Mouse (Mus musculus) heart, adult 11 months (tissue): ENCODE results near the gene Kansl1.
"Not testable (repeated sequence)": the region's sequence is repeated elsewhere in the genome, so short reads cannot be mapped to it uniquely, and the experiment has no call there.

ENCODE experiments used
- DNase-seq: peaks from one replicate; pipeline ENCODE4 v3.0.0; 2022

Kansl1 gene

DNA sequence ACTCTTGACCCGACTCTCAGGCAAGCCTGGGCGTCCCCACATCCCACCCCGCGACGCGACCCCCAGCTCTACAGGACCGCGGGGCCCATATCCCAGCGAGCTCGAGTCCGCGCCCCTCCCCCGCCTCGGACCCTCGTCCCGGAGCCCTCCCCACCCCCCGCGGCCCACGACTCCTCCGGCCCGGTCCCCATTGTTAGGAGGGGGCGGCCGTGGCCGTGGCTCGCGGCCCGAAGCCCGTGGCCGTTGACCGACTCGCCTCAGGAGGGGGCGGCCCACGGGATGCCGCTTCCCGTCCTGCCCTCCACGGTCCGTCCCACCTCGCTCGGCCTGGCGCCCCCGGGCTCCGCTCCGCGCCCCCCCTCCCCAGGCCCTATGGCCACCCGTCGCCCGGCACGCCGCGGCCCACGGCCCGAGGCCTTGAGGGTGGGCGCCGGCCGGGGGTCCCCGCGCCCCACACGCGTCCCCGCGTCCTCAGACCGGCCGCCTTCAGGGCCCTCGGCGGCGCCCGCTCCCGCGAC lies at the start of gene Kansl1:
Gene Kansl1, minus strand, starts transcription at position 111 of the 518 bp plus-strand sequence.
- DNase-seq = no peak

- DNase-seq = no peak
These were observed 43.8 kb upstream of the Kansl1 start for GRCm38 (mm10) chr11:104512436-104512835.

DNA sequence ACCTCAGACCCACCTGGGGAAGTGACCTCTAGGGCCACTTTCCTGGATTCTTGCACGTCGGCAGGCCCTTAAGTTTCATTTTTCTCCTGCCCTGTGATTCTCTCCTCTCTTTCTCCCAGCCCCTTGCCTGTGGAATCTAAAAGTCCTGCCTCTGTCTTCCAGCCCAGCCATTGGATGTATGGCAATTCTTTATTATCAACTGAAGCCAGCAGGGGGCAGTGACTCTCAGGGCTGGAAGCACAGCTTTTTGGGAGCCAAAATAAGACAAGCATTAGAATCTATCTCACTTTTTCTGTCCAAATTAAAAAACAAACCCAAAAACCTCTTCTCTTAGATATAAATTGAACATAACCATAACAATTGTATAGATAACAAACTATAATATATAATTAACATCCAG lies 41.9 kb upstream of the Kansl1 start:
- no peak for DNase-seq

- DNase-seq = no peak
These were observed 39.8 kb upstream of the Kansl1 start for GRCm38 (mm10) chr11:104508455-104508854.

DNA sequence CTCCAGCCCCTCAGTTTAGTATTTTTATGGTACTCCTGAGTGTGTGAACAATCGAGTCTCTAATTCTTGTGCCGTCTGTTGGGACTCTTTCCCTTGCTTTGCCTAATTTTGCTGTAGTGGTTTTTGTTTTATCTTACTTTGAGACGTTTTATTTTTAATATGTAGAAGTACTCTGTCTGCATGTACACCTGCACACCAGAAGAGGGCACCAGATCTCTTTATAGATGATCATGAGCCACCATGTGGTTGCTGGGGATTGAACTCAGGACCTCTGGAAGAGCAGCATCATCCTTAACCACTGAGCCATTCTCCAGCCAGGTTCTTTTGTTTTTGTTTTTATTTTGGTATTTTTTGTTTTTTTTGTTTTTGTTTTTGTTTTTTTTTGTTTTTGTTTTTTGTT lies 19.6 kb upstream of the Kansl1 start:
- peak; percentile 16 for DNase-seq

- peak; percentile 51 for DNase-seq
These were observed 13.3 kb upstream of the Kansl1 start for GRCm38 (mm10) chr11:104481971-104482370.

DNA sequence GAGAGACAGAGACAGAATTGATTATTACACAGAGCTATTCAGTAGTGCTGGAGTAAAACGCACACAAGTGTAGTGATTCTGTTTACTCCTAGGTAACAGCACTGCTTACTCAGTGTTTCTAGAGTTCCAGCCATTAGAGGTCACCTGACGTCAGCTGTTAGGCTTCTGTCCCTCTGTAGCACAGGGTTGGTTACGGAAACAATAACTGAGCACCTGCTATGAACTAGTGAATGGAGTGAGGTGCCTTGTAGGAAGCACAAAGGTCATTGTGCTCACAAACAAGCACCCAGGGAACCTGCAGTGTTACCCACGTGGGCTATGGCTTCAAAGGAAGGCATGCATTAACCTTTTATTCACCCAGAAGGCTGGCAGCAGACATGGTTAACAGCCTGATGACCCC lies 10.8 kb upstream of the Kansl1 start:
- peak; percentile 64 for DNase-seq

GRCm38 (mm10) chr11:104469371-104469835 lies 742 bp upstream of the Kansl1 start:
- peak; percentile 100 for DNase-seq

- DNase-seq = no peak
These were observed 963 bp downstream of the Kansl1 start for GRCm38 (mm10) chr11:104467698-104468097.

DNA sequence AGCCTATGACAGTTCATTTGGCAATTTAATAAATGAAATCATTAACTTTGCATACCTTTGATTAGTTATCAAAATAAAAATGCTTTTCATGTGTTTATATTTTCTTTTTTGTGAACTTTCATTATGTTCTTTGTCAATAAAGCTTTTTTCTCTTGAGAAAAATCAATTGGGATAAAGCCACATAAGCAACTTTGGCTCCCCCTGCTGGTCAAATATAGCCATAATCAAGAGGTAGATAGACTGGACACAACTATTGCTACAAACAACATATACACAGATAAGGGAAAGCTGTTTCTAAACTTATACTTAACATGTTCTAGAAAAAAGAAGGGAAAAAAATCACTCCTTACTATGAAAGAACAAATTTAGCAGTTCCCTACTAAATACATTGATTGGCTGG lies 7.1 kb downstream of the Kansl1 start:
- no peak for DNase-seq

DNA sequence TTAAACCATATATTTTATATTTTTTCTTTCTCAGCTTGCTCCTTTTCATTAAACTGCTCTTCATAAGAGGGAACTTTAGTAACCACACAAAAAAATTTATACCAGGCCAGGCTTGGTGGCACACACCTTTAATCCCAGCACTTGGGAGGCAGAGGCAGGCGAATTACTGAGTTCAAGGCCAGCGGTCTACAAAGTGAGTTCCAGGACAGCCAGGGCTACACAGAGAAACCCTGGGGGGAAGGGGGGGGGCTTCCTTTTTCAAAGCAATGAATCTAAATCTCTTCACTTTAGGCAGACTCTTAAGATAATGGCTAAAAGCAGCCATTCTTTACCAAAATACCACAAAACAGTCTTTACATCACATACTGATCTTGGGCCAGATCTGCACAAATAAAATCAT lies 9.0 kb downstream of the Kansl1 start:
- no peak for DNase-seq

DNA sequence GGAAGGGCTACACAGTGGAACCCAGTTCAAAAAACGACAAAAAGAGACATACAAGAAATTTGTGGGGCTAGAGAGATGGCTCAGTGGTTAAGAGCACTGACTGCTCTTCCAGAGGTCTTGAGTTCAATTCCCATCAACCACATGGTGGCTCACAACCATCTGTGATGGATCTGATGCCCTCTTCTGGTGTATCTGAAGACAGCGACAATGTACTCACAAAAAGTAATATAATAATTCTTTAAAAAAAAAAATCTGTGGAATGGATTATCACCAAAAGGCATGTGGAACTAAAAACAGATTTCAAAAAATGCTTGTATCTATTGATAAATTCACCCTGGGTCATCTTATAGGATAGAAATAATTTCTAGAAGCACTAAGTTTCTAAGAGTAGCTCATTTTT lies 10.2 kb downstream of the Kansl1 start:
- no peak for DNase-seq

DNA sequence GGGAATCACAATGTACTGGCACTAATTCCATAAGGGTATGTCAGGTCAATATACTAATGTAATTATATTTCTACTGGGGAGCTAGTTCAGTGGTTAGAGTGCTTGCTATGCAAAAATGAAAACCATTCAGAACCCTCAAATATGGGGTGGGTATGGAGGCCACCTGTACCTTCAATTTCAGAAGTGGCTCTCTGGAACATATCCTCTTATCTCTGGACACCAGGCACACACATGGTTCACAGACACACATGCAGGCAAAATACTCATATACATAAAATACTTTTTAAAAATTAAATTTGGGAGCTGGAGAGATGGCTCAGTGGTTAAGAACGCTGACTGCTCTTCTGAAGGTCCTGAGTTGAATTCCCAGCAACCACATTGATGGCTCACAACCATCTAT lies 16.0 kb downstream of the Kansl1 start:
- no peak for DNase-seq

GRCm38 (mm10) chr11:104451239-104451638 lies 17.4 kb downstream of the Kansl1 start:
- no peak for DNase-seq

GRCm38 (mm10) chr11:104448499-104448898 lies 20.2 kb downstream of the Kansl1 start:
- DNase-seq = not testable (repeated sequence)

GRCm38 (mm10) chr11:104445538-104445937 lies 23.1 kb downstream of the Kansl1 start:
- DNase-seq = no peak

DNA sequence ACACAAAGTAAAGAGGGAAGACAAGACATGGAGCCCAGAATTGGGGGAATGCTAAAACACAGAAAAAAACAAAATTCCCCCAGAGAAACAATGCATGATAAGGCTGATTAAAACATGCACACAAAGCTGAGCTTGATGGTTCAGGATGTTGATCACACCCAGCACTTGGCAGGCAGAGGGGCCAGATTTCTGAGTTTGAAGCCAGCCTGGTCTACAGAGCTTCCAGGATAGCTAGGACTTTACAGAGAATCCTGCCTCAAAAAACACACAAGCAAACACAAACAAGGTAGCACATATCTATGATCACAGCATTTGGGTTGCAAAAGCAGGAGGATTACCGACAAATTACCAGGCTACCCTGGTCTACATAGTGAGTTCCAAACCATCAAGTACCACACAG lies 23.6 kb downstream of the Kansl1 start:
- DNase-seq = peak; percentile 86

DNA sequence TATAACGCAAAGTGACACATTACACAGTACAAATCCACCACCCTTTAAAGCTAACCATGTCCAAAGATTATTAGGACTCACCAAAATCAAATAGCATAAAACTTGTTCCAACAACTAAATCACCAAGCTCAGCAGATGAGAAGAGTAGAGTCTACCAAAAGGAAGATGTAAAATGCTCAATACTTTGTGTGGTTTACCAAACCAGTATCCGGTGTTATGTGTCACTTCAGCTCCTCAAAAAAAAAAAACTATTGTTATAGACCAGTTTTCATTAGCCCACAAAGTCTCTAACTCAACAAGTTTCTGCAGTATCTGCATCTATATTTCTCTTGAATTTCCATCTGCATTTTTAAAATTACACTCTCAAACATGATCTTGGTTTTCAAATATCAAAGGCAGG lies 25.3 kb downstream of the Kansl1 start:
- no peak for DNase-seq

GRCm38 (mm10) chr11:104442333-104443136 lies 26.1 kb downstream of the Kansl1 start:
- peak; percentile 99 for DNase-seq

DNA sequence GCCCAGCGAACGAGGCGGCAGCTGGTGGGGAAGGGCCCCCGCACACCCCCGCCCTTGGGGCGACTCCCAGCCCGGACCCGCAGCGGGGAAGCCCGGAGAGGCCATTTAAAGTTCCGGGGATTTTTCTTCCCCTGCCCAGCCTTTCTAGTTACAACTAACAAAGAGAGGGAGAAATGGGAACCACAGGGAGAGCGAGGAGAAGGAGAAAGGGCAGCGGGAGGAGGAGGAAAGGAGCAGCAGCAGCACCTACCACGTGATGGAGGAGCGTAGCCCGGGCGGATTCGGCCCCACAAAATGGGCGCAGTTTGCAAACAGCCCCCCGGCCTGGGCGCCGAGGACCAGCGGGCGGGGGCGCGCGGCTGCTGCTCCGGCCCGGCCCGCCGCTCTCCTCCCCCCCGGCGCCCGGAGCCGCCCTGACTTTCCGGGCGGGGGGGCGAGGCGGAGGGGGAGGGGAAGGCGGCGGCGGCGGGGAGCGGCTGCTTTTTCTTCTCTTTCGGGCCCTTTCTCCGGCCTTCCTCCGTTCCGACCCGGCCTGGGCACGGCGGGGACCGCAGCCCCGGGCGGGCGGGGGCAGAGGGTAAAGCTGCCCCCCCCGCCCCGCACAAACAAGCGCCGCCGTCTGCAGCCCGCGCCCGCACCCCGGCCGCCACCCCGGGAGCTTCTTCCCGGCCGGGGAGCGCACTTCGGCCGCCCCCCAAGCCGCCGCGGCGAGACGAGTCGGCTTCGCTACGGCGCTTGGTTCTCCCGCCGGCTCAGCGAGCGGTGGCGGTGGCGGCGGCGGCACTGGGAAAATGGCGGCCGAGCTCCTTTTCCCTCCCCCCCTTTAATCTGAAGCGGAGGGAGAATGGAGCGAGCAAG lies 27.0 kb downstream of the Kansl1 start:
- DNase-seq = peak; percentile 99

GRCm38 (mm10) chr11:104440521-104441474 lies 27.9 kb downstream of the Kansl1 start:
- DNase-seq = peak; percentile 86

GRCm38 (mm10) chr11:104439703-104440102 lies 29.0 kb downstream of the Kansl1 start:
- no peak for DNase-seq
